Mouse (Mus musculus) lung, postnatal 0 days (tissue): Measurements from ENCODE around the gene Them4. TPM values are rescaled to one million over a fixed set of nuclear protein-coding genes. Genes with fewer than 3 reads are reported as not detected.
A peak's percentile ranks its signal among the peaks of the same experiment; 100 is the strongest.

ENCODE experiments used
- ATAC-seq: fragments of 200-750 bp; cut with Nextera tagmentation; 2 replicates; pipeline ENCODE4 v1.8.0; 2017; ENCODE audit warnings: moderate library complexity
- DNase-seq: peaks from one replicate; pipeline ENCODE4 v3.0.0-alpha.2; 2016; ENCODE audit warnings: low spot score
- H3K27ac ChIP-seq: fragments of 300-500 bp; sonication (generic); 2 replicates; pipeline ENCODE4 v1.5.1; 2014; ENCODE audit warnings: antibody characterized with exemption, mild to moderate bottlenecking, low read length, mixed read lengths
- H3K27me3 ChIP-seq: fragments of 300-500 bp; sonication (generic); replicated peaks from 2 replicates; pipeline ENCODE4 v1.6.1; 2014; ENCODE audit warnings: low read length, mixed read lengths; ENCODE audit not compliant: insufficient read depth
- H3K36me3 ChIP-seq: fragments of 300-500 bp; sonication (generic); 2 replicates; pipeline ENCODE4 v1.6.1; 2014; ENCODE audit warnings: low read length, mixed read lengths; ENCODE audit not compliant: insufficient read depth
- H3K4me1 ChIP-seq: fragments of 300-500 bp; sonication (generic); 2 replicates; pipeline ENCODE4 v1.6.1; 2014; ENCODE audit warnings: antibody characterized with exemption, low read depth, low read length, mixed read lengths; ENCODE audit not compliant: insufficient read depth
- H3K4me2 ChIP-seq: fragments of 300-500 bp; sonication (generic); replicated peaks from 2 replicates; pipeline ENCODE4 v1.6.1; 2014; ENCODE audit warnings: low read depth, mild to moderate bottlenecking, low read length, moderate library complexity, mixed read lengths
- H3K4me3 ChIP-seq: fragments of 300-500 bp; sonication (generic); 2 replicates; pipeline ENCODE4 v1.5.1; 2014; ENCODE audit warnings: low read depth, low read length
- H3K9ac ChIP-seq: fragments of 300-500 bp; sonication (generic); replicated peaks from 2 replicates; pipeline ENCODE4 v1.6.1; 2014; ENCODE audit warnings: low read depth, mild to moderate bottlenecking
- H3K9me3 ChIP-seq: fragments of 300-500 bp; sonication (generic); 2 replicates; pipeline ENCODE4 v1.6.1; 2016; ENCODE audit warnings: low read length, mixed read lengths
- CTCF ChIP-seq: IDR thresholded peaks from 2 replicates; pipeline ENCODE4 v1.5.1; 2016; ENCODE audit warnings: antibody characterized with exemption, mild to moderate bottlenecking
- EP300 ChIP-seq: IDR thresholded peaks from 2 replicates; pipeline ENCODE4 v1.6.1; 2016; ENCODE audit warnings: antibody characterized with exemption, mild to moderate bottlenecking, control low read depth
- WGBS: fragments of 180-500 bp; shearing (Covaris S2); extraction: QIAGEN DNeasy Blood & Tissue Kit; methylation state at CpG from one replicate; pipeline ENCODE4 v1.1.7; 2014; 5-methylcytosine and 5-hydroxymethylcytosine counted together
- polyA plus RNA-seq: library from polyadenylated mRNA; unstranded; fragments of >200 nt; fragmentation: Nextera tagmentation; extraction: Ambion mirVana; gene quantifications from 2 replicates; pipeline ENCODE4 v1.2.1, GENCODE M21; 2015

The Them4 gene
- polyA plus RNA-seq, 1 experiment from 2014 or later, result 7.7 TPM

DNA sequence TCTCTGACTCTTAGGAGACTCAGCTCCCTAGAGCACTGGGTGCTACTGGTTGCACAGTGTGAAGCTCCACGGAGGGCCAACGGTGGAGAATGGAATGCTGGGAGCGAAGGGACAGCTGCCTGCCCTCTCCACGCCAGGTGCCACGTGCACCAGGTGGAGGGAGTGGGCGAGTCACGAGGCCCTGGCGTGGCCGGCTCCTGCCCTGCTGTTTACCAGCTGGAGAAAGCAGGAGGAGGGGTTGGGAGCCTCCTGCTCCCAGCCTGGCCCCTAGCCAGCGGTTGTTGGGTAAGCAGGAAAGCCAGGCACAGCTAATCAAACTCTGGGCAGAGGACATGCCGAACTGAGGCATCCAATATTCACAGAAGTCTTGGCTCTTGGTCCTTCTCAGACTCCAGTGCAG, 61.7 kb downstream of the Them4 start:
- Histone ChIP-seq H3K4me1 (no peaks in the 10 kb centered on the region), H3K9ac (no peak overlapping the region), H3K36me3 (no peaks in the 10 kb centered on the region), H3K4me2 (peak overlapping the region; percentile 46), H3K9me3 (no peaks in the 10 kb centered on the region), H3K27ac (no peak overlapping the region), H3K4me3 (0 out of 2 replicates have a peak overlapping the region, but pooled peaks have one; percentile 10), H3K27me3 (no peaks in the 10 kb centered on the region)
- ATAC-seq (peak; percentile 88), DNase-seq (peak; percentile 96)
- peak; percentile 66; the same call in 1 of the 2 replicates for TF ChIP-seq EP300
- no peak for TF ChIP-seq CTCF
- 2% methylated on average over 11 of the region's 11 CpGs for WGBS

DNA sequence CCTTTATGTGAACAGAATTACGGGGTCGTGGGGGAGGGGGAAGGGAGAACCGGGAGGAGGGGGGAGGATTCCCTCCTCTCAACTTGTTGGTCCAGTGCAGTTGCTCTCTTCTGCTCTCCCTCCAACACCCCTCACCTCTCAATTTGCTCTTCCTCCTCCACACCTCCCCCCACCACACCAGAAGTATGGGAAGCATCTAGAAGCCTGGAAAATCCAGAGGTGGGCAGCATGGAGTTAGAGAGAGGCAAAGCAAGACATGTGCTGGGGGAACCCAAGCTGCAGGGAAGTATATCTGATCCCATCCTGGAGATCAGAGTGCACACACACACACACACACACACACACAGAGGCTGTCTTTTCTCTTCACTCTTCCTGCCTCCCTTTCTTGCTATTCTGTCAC, 62.1 kb downstream of the Them4 start:
- no peaks in the 10 kb centered on the region for H3K4me1 ChIP-seq
- H3K9ac ChIP-seq, result no peak overlapping the region
- DNase-seq (no peak), ATAC-seq (no peak)
- no peaks in the 10 kb centered on the region for H3K9me3 ChIP-seq
- H3K27ac ChIP-seq, result no peak overlapping the region
- no peaks in the 10 kb centered on the region for H3K36me3 ChIP-seq
- H3K4me2 ChIP-seq, result peak overlapping the region; percentile 46
- WGBS, result 6% methylated on average over 3 of the region's 3 CpGs
- H3K4me3 ChIP-seq, result 0 out of 2 replicates have a peak overlapping the region, but pooled peaks have one; percentile 10
- TF ChIP-seq EP300, result no peak
- TF ChIP-seq CTCF, result no peak
- no peaks in the 10 kb centered on the region for H3K27me3 ChIP-seq

DNA sequence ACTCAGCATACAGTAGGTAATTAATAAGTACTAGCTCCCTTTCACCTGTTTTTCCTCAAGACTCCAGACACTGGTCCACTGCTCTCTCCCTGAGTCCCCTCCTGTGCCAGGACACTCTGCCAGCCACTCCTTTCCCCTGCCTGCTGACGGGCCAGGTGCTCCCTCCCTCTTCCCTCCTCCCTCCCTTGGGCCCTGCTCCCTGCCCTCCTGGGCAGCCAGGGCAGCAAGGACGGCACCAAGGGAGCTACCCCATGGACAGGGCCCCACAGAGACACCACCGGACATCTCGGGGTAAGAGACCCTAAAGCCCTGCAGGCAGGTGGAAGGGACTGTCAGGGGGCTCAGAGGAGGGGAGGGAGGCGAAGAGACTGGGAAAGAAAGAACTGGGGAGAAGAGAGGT, 62.8 kb downstream of the Them4 start, which contains the start of gene Rorc:
TSS of gene Rorc (plus strand) at position 154 of the 400 bp plus-strand sequence.
- WGBS, result 15% methylated on average over 5 of the region's 5 CpGs
- ATAC-seq, result peak; percentile 74
- Histone ChIP-seq H3K4me1 (no peaks in the 10 kb centered on the region), H3K4me3 (peak within 1 kb of the TSS; percentile 25), H3K27me3 (no peaks in the 10 kb centered on the region), H3K9me3 (no peaks in the 10 kb centered on the region), H3K9ac (no peak within 1 kb of the TSS; the same call in 1 of the 2 replicates), H3K27ac (peak within 1 kb of the TSS; percentile 82), H3K36me3 (no peaks in the 10 kb centered on the region), H3K4me2 (peak within 1 kb of the TSS; percentile 51)
- peak; percentile 82 for DNase-seq
- no peak for TF ChIP-seq EP300
- no peak for TF ChIP-seq CTCF

DNA sequence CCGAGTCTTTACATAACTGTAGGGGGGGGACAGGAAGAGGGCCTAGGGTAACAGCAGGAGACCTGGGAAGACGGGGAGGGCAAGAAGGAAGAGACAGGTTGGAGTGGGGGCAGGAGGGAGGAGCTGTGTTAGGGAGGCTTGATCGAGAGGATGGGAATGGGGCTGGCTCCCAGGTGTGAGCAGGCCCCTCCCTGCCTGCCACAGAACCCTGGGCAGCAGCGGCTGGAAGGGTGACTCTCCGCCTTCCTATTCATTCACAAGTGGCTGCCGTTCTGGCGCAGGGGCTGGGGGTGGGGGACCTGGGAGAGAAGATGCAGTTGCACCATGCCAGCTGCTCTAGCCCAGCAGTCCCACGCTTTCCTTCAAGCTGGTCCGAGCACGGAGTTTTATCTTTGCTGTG, 63.2 kb downstream of the Them4 start:
- Histone ChIP-seq H3K36me3 (no peaks in the 10 kb centered on the region), H3K4me3 (peak overlapping the region; percentile 25), H3K27ac (peak overlapping the region; percentile 82), H3K4me2 (peak overlapping the region; percentile 51), H3K9me3 (no peaks in the 10 kb centered on the region), H3K27me3 (no peaks in the 10 kb centered on the region), H3K4me1 (no peaks in the 10 kb centered on the region), H3K9ac (no peak overlapping the region; the same call in 1 of the 2 replicates)
- ATAC-seq (peak; percentile 53), DNase-seq (peak; percentile 49)
- 6% methylated on average over 9 of the region's 10 CpGs for WGBS
- TF ChIP-seq EP300, result no peak
- TF ChIP-seq CTCF, result no peak

DNA sequence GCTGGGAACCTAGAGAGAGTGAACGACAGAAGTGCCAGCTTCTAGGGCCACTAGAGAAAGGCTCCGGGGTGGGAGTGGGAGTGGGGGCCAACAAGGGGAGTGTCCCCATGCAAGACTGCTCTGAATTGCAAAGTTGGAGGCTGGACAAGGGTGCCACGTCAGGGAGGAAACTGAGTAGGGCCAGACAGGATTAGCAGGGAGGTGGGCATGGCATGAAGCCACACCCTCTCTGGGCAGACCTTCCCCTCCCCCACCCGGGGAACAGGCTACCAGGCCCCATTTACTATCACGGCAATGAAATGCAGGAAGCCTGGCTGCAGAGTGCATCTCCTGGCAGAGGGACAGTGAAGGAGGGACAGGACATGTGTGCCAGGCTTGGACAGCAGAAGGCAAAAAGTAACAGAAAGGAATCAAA, 63.7 kb downstream of the Them4 start:
- H3K27ac ChIP-seq, result peak overlapping the region; percentile 82; the same call in 1 of the 2 replicates
- peak overlapping the region; percentile 51 for H3K4me2 ChIP-seq
- H3K4me1 ChIP-seq, result no peaks in the 10 kb centered on the region
- H3K9me3 ChIP-seq, result no peaks in the 10 kb centered on the region
- TF ChIP-seq EP300 (no peak), CTCF (no peak)
- H3K27me3 ChIP-seq, result no peaks in the 10 kb centered on the region
- ATAC-seq, result peak; percentile 18; the same call in 1 of the 2 replicates
- H3K9ac ChIP-seq, result no peak overlapping the region
- WGBS, result 0% methylated on average over 5 of the region's 5 CpGs
- peak overlapping the region; percentile 25; the same call in 1 of the 2 replicates for H3K4me3 ChIP-seq
- no peaks in the 10 kb centered on the region for H3K36me3 ChIP-seq
- DNase-seq, result peak; percentile 23

DNA sequence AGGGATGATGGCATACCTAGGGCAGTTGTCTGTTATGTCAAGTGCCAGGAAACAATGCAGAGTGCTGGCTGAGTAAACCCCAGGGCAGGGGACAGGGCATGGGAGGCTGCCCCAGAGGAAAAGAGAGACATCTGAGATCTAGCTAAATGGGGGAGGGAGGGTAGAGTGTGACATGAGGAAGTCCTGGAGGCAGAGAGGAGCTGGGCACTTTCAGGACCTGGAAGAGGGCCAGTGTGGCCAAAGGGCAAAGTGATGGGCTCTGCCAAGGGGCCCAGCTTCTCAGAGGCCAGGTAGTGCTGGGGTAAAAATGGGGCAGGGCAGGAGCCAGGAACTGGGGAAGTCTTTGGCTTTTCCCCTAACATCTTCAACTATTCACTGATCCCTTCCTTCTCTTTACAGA, 64.7 kb downstream of the Them4 start:
- no peak for TF ChIP-seq EP300
- H3K27me3 ChIP-seq, result no peaks in the 10 kb centered on the region
- H3K4me3 ChIP-seq, result no peak overlapping the region
- H3K27ac ChIP-seq, result no peak overlapping the region
- no peak overlapping the region for H3K9ac ChIP-seq
- no peak overlapping the region for H3K4me2 ChIP-seq
- H3K4me1 ChIP-seq, result no peaks in the 10 kb centered on the region
- no peaks in the 10 kb centered on the region for H3K36me3 ChIP-seq
- DNase-seq, result no peak
- no peak for ATAC-seq
- H3K9me3 ChIP-seq, result no peaks in the 10 kb centered on the region

DNA sequence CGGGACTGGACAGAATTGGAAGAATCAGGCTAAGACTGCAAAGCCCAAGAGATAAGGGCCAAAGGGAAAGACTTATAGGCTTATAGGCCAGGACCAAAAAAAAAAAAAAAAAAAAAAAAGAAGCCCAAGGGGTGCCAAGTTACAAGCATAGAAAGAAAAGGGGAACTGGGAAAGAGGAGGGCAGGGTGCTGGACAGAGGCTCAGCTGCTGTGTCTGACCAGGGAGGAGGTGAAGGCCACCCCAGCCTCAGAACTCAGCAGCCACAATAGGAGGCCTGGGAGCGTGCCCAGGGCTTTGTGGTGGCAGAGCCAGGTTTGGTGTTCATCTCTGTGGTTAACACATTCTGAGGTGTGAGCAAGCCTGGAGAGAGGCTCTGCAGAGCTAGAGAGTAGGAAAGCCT, 65.3 kb downstream of the Them4 start:
- Histone ChIP-seq H3K4me1 (no peaks in the 10 kb centered on the region), H3K4me2 (no peak overlapping the region), H3K27ac (no peak overlapping the region), H3K9ac (no peak overlapping the region), H3K4me3 (no peak overlapping the region), H3K27me3 (no peaks in the 10 kb centered on the region), H3K36me3 (no peaks in the 10 kb centered on the region), H3K9me3 (no peaks in the 10 kb centered on the region)
- 83% methylated on average over 2 of the region's 2 CpGs for WGBS
- no peak for DNase-seq
- ATAC-seq, result no peak
- TF ChIP-seq EP300, result no peak
- TF ChIP-seq CTCF, result no peak
